Mouse (Mus musculus) bone marrow macrophage, adult 2 months (primary cell): ENCODE results near the gene Nav1.

Source experiments
- CTCF ChIP-seq: IDR thresholded peaks from 2 replicates; pipeline ENCODE4 v1.5.1; 2012; ENCODE audit warnings: low read depth, mild to moderate bottlenecking, low read length, moderate library complexity
- POLR2A ChIP-seq: IDR thresholded peaks from 2 replicates; pipeline ENCODE4 v1.6.1; 2012; ENCODE audit warnings: mild to moderate bottlenecking, low read depth, low read length, borderline replicate concordance

- no peak for TF ChIP-seq CTCF
- no peak for TF ChIP-seq POLR2A
Observed at GRCm38 (mm10) chr1:135639853-135640252, 32.8 kb upstream of the Nav1 start.
